Mouse (Mus musculus) activated CD4-positive, CD25-positive, alpha-beta regulatory T cell, adult 9 weeks (primary cell): ENCODE data around the gene Dnal1. TPM values are rescaled to one million over a fixed set of nuclear protein-coding genes. Genes with fewer than 3 reads are reported as not detected.

Experiments used
- polyA plus RNA-seq: library from polyadenylated mRNA; unstranded; fragments of 100-300 nt; shearing (Covaris generic); gene quantifications from one replicate; pipeline ENCODE4 v1.2.1, GENCODE M21; 2017

Gene Dnal1
- 0.86 TPM for polyA plus RNA-seq

DNA sequence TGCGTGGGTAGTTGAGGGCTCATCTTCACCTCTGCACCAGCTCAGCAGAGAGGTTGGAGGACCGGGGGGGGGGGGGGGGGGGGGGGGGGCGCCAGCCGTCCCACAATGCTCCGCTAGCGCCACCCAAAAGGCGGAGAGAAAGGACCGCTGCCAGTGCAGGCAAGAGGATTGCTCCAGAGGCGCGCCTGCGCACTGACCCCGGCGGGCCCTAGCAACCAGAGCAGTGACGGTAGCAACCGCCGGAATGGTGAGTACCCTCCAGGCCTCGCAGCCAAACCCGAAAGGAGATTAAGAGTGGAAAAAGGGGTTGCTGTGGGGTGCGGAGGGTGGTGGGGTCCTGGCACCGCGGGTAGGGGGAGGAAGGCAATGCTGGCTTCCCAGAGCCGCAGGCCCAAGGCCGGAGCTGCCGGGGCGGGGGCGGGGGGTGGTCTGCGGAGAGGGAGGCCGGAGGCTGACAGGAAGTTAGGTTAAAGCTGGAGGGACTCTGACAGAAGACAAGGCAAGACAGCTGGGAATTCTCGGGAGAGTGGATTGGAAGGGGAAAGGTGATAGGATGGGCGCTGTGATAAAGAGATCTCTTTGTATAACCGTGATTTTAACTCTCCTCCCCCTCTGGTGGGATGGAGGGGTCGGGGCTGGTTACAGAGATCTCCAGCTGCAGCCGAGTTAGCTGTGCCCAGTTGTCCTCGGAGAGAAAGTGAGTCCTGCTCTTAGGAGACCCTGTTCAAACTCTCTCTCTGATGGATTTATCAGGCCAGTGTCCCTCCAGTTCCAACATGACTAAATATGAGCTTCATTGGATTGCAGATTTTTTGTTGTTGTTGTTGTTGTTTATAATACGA lies at the start of gene Dnal1:
Gene Dnal1, plus strand, starts transcription at position 214 of the 842 bp plus-strand sequence.

GRCm38 (mm10) chr12:84068986-84069385 lies 45.2 kb upstream of the Dnal1 start, which contains the start of gene Acot5:
Acot5 (plus strand) TSS chr12:84069325.

DNA sequence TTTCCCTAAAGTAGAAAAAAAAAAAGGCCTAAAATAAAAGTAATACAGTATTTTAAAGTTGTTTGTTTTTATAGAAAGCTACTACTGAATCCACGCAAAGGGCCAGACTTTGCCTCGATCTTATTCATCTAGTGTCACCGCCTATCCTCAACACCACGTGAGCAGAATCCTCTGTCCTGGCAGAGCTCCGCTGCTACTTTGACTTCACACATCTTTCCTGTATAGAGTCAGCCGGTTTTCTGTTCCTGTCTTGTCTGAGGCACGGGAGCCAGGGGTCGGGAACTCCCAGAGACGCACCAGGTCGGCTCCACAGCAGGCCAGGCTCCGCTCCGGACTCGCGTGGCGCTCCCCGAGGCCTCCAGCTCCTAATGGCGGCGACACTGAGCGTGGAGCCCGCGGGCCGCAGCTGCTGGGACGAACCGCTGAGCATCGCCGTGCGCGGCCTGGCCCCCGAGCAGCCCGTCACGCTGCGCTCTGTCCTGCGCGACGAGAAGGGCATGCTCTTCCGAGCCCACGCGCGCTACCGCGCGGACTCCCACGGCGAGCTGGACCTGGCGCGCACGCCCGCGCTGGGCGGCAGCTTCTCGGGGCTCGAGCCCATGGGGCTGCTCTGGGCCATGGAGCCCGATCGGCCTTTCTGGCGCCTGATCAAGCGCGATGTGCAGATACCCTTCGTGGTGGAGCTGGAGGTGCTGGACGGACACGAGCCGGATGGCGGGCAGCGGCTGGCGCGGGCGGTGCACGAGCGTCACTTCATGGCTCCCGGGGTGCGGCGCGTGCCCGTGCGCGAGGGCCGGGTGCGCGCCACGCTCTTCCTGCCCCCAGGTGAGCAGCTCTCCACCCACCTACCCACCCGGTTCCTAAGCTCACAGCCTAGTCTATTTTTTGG lies 13.3 kb upstream of the Dnal1 start, which contains the start of gene Acot6:
Gene Acot6, plus strand, starts transcription at position 51 of the 889 bp plus-strand sequence.

DNA sequence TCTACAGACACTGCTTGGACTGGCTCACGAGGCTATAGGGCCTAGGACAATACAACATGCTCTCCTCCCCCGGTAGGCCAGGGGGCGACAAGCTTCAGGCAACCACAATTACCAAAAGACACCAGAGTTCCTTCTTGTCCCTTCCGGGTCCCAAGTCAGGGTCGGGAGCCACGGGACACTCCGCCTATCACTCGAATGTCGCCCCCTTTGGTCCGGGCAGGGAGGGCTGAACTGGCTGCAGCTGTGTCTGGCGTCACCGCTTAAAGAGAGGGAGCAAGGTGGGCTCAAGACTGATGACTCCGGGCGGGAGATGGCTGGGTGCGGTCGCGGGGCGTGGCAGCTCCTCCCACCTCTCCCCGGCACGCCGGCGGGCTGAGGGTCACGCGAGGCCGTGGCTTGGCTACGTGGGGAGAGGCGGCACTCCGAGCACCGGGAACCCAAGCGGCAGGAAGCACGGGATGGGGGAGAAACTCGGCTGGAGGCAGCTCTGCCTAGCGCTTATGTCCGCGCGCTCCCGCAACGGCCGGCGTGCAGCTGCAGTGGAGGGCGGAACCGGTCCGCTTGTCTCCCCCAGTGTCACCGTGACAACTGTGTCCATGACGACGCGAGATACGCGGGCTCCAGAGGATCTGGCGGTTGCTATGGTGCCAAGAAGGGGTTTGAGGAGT lies 33.9 kb downstream of the Dnal1 start, which contains the start of gene Pnma1:
Gene Pnma1, minus strand, starts transcription at position 536 of the 668 bp plus-strand sequence.

Other genes starting within 250 kb of the Dnal1 start
- gene Numb, start 192.4 kb upstream of the Dnal1 start, polyA plus RNA-seq, result 41.6 TPM
- 2.0 TPM for gene Riox1, start 163.8 kb upstream of the Dnal1 start, polyA plus RNA-seq
- not detected for gene Heatr4, start 129.5 kb upstream of the Dnal1 start, polyA plus RNA-seq
- gene Acot2, start 126.5 kb upstream of the Dnal1 start, polyA plus RNA-seq, result 1.5 TPM
- gene Acot1, start 104.9 kb upstream of the Dnal1 start, polyA plus RNA-seq, result not detected
- not detected for gene Acot4, start 76.0 kb upstream of the Dnal1 start, polyA plus RNA-seq
- gene Gm49366, start 75.4 kb upstream of the Dnal1 start, polyA plus RNA-seq, result not detected
- not detected for gene Acot3, start 62.2 kb upstream of the Dnal1 start, polyA plus RNA-seq
- gene Acot5, start 45.0 kb upstream of the Dnal1 start, polyA plus RNA-seq, result not detected
- 0.75 TPM for gene Acot6, start 13.7 kb upstream of the Dnal1 start, polyA plus RNA-seq
- not detected for gene Pnma1, start 34.1 kb downstream of the Dnal1 start, polyA plus RNA-seq
- 28.9 TPM for gene Elmsan1, start 104.5 kb downstream of the Dnal1 start, polyA plus RNA-seq
- gene Ptgr2, start 170.9 kb downstream of the Dnal1 start, polyA plus RNA-seq, result 38.0 TPM
- 71.4 TPM for gene Zfp410, start 202.5 kb downstream of the Dnal1 start, polyA plus RNA-seq
- gene Coq6, start 247.3 kb downstream of the Dnal1 start, polyA plus RNA-seq, result 31.9 TPM
- gene Fam161b, start 247.5 kb downstream of the Dnal1 start, polyA plus RNA-seq, result 1.1 TPM